Mouse (Mus musculus) small intestine, adult 2 months (tissue): Measurements from ENCODE around the gene Rnf5. TPM values are rescaled to one million over a fixed set of nuclear protein-coding genes. Genes with fewer than 3 reads are reported as not detected.

Source experiments
- H3K27ac ChIP-seq: fragments of 200-500 bp; 2 replicates; pipeline ENCODE4 v1.5.1; 2012; ENCODE audit warnings: low read depth, low read length, control low read depth, inconsistent platforms; ENCODE audit not compliant: insufficient read depth
- H3K27me3 ChIP-seq: fragments of 200-500 bp; 2 replicates; pipeline ENCODE4 v1.6.1; 2012; ENCODE audit warnings: mild to moderate bottlenecking, moderate library complexity, low read length, inconsistent platforms; ENCODE audit not compliant: control insufficient read depth, insufficient read depth
- H3K36me3 ChIP-seq: fragments of 200-500 bp; 2 replicates; pipeline ENCODE4 v1.6.1; 2012; ENCODE audit warnings: mild to moderate bottlenecking, low read length, control low read depth, inconsistent platforms; ENCODE audit not compliant: control insufficient read depth, insufficient read depth
- H3K4me1 ChIP-seq: fragments of 200-500 bp; 2 replicates; pipeline ENCODE4 v1.6.1; 2012; ENCODE audit warnings: low read length, inconsistent platforms, mixed read lengths; ENCODE audit not compliant: control insufficient read depth, insufficient read depth, insufficient read length
- H3K4me3 ChIP-seq: fragments of 200-500 bp; 2 replicates; pipeline ENCODE4 v1.5.1; 2012; ENCODE audit warnings: low read depth, mild to moderate bottlenecking, control low read depth, inconsistent platforms, low read length, moderate library complexity
- CTCF ChIP-seq: fragments of 200-500 bp; IDR thresholded peaks from 2 replicates; pipeline ENCODE4 v1.5.1; 2012; ENCODE audit warnings: low read depth, mild to moderate bottlenecking, control low read depth, inconsistent platforms, low read length, moderate library complexity, mixed read lengths; ENCODE audit not compliant: insufficient replicate concordance, insufficient read length; ENCODE audit errors: extremely low read depth
- POLR2A ChIP-seq: fragments of 200-500 bp; IDR thresholded peaks from 2 replicates; pipeline ENCODE4 v1.6.1; 2012; ENCODE audit warnings: low read depth, mild to moderate bottlenecking, control low read depth, inconsistent platforms, low read length, moderate library complexity
- WGBS: fragments of 180-500 bp; shearing (Covaris S2); methylation state at CpG from one replicate; pipeline ENCODE4 v1.1.7; 2018; 5-methylcytosine and 5-hydroxymethylcytosine counted together
- polyA plus RNA-seq: library from polyadenylated mRNA; depleted of rRNA; stranded (reverse); fragments of >200 nt; gene quantifications from 2 replicates; pipeline ENCODE4 v1.2.3, GENCODE M21; 2012

The Rnf5 gene
- polyA plus RNA-seq, 1 experiment: 147 TPM

GRCm38 (mm10) chr17:34613054-34613645, 9.7 kb upstream of the Rnf5 start:
- peaks cover 38% of the 10 kb centered on the region for H3K36me3 ChIP-seq
- no peaks in the 10 kb centered on the region for H3K27me3 ChIP-seq
- WGBS: 81% methylated on average over 11 of the region's 11 CpGs
- no peak overlapping the region for H3K27ac ChIP-seq
- peaks cover 7% of the 10 kb centered on the region for H3K4me1 ChIP-seq
- H3K4me3 ChIP-seq: no peak overlapping the region
- TF ChIP-seq POLR2A: no peak
- TF ChIP-seq CTCF: no peak

GRCm38 (mm10) chr17:34611050-34611449, 7.6 kb upstream of the Rnf5 start:
- no peak overlapping the region for H3K27ac ChIP-seq
- H3K4me1 ChIP-seq: peaks cover 20% of the 10 kb centered on the region
- H3K36me3 ChIP-seq: peaks cover 30% of the 10 kb centered on the region
- WGBS: 91% methylated on average over 8 of the region's 8 CpGs
- TF ChIP-seq CTCF (no peak), POLR2A (no peak)
- no peaks in the 10 kb centered on the region for H3K27me3 ChIP-seq
- no peak overlapping the region for H3K4me3 ChIP-seq

GRCm38 (mm10) chr17:34607997-34608396, 4.5 kb upstream of the Rnf5 start:
- peak overlapping the region; percentile 14 for H3K27ac ChIP-seq
- WGBS: 30% methylated on average over 7 of the region's 7 CpGs
- no peak for TF ChIP-seq POLR2A
- no peak for TF ChIP-seq CTCF

GRCm38 (mm10) chr17:34606186-34607039, 2.9 kb upstream of the Rnf5 start:
- H3K36me3 ChIP-seq: peaks cover 12% of the 10 kb centered on the region

More at GRCm38 (mm10) chr17:34607997-34608396, 4.5 kb upstream of the Rnf5 start:
- Histone ChIP-seq H3K4me1 (peaks cover 28% of the 10 kb centered on the region), H3K27me3 (no peaks in the 10 kb centered on the region), H3K36me3 (peaks cover 22% of the 10 kb centered on the region), H3K4me3 (no peak overlapping the region)

GRCm38 (mm10) chr17:34605609-34606008, 2.1 kb upstream of the Rnf5 start:
- peaks cover 8% of the 10 kb centered on the region for H3K36me3 ChIP-seq
- H3K27ac ChIP-seq: peak overlapping the region; percentile 100
- H3K27me3 ChIP-seq: no peaks in the 10 kb centered on the region
- peak overlapping the region; percentile 73 for H3K4me3 ChIP-seq
- WGBS: under 1% methylated on average over 30 of the region's 30 CpGs
- peaks cover 31% of the 10 kb centered on the region for H3K4me1 ChIP-seq
- TF ChIP-seq CTCF (no peak), POLR2A (peak; percentile 97)

More at GRCm38 (mm10) chr17:34606186-34607039, 2.9 kb upstream of the Rnf5 start:
- no peaks in the 10 kb centered on the region for H3K27me3 ChIP-seq
- TF ChIP-seq CTCF (no peak), POLR2A (no peak; the same call in 1 of the 2 replicates)
- peak overlapping the region; percentile 79 for H3K27ac ChIP-seq
- WGBS: 3% methylated on average over 32 of the region's 32 CpGs
- peak overlapping the region; percentile 73 for H3K4me3 ChIP-seq
- peaks cover 31% of the 10 kb centered on the region for H3K4me1 ChIP-seq

GRCm38 (mm10) chr17:34604511-34605237, 1.2 kb upstream of the Rnf5 start:
- H3K27me3 ChIP-seq: no peaks in the 10 kb centered on the region
- no peak for TF ChIP-seq POLR2A
- no peak for TF ChIP-seq CTCF
- H3K36me3 ChIP-seq: peaks cover 11% of the 10 kb centered on the region
- WGBS: 4% methylated on average over 24 of the region's 24 CpGs
- peak overlapping the region; percentile 73 for H3K4me3 ChIP-seq
- peaks cover 33% of the 10 kb centered on the region for H3K4me1 ChIP-seq
- peak overlapping the region; percentile 100 for H3K27ac ChIP-seq

GRCm38 (mm10) chr17:34604061-34604508, 595 bp upstream of the Rnf5 start, which contains the start of gene Agpat1:
TSS of gene Agpat1 (plus strand) at chr17:34604262.
- H3K4me1 ChIP-seq: peaks cover 33% of the 10 kb centered on the region
- WGBS: under 1% methylated on average over 35 of the region's 35 CpGs
- peak within 1 kb of the TSS; percentile 97 for H3K4me3 ChIP-seq
- H3K36me3 ChIP-seq: peaks cover 11% of the 10 kb centered on the region
- H3K27ac ChIP-seq: peak within 1 kb of the TSS; percentile 100
- no peaks in the 10 kb centered on the region for H3K27me3 ChIP-seq
- TF ChIP-seq POLR2A (peak; percentile 91), CTCF (no peak)
